Mouse (Mus musculus): ENCODE data around the gene Plekha1. TPM values are rescaled to one million over a fixed set of nuclear protein-coding genes. Genes with fewer than 3 reads are reported as not detected.

Plekha1 gene
- polyA plus RNA-seq, 1 experiment from 2014 or later, result 91.6 TPM

GRCm38 (mm10) chr7:130903505-130904074 lies 38.0 kb downstream of the Plekha1 start:
- H3K9me3 ChIP-seq (ENCODE audit: low read length), result no peaks in the 10 kb centered on the region
- peaks cover 31% of the 10 kb centered on the region for H3K36me3 ChIP-seq (ENCODE audit: insufficient read depth, low read length)
- no peak overlapping the region for H3K9ac ChIP-seq (replicated peaks; ENCODE audit: low read length)
- H3K4me2 ChIP-seq (replicated peaks; ENCODE audit: low read depth, low read length), result no peak overlapping the region
- WGBS, result 78% methylated on average over 16 of the region's 16 CpGs
- no peak overlapping the region for H3K4me3 ChIP-seq (ENCODE audit: low read length)
- no peak for ATAC-seq (ENCODE audit: low FRiP score, low TSS enrichment)
- H3K27ac ChIP-seq (ENCODE audit: low read length), result no peak overlapping the region
- H3K27me3 ChIP-seq (ENCODE audit: insufficient read depth, low read length), result no peaks in the 10 kb centered on the region
- no peaks in the 10 kb centered on the region for H3K4me1 ChIP-seq (ENCODE audit: insufficient read depth, low read length)

GRCm38 (mm10) chr7:130904571-130905365 lies 39.2 kb downstream of the Plekha1 start:
- H3K9me3 ChIP-seq (ENCODE audit: low read length), result no peaks in the 10 kb centered on the region
- no peak overlapping the region for H3K4me2 ChIP-seq (replicated peaks; ENCODE audit: low read depth, low read length)
- H3K36me3 ChIP-seq (ENCODE audit: insufficient read depth, low read length), result peaks cover 32% of the 10 kb centered on the region
- ATAC-seq (ENCODE audit: low FRiP score, low TSS enrichment), result no peak
- no peak overlapping the region for H3K4me3 ChIP-seq (ENCODE audit: low read length)
- H3K4me1 ChIP-seq (ENCODE audit: insufficient read depth, low read length), result no peaks in the 10 kb centered on the region
- no peak overlapping the region for H3K27ac ChIP-seq (ENCODE audit: low read length)
- H3K9ac ChIP-seq (replicated peaks; ENCODE audit: low read length), result no peak overlapping the region
- H3K27me3 ChIP-seq (ENCODE audit: insufficient read depth, low read length), result no peaks in the 10 kb centered on the region
- 84% methylated on average over 13 of the region's 13 CpGs for WGBS

DNA sequence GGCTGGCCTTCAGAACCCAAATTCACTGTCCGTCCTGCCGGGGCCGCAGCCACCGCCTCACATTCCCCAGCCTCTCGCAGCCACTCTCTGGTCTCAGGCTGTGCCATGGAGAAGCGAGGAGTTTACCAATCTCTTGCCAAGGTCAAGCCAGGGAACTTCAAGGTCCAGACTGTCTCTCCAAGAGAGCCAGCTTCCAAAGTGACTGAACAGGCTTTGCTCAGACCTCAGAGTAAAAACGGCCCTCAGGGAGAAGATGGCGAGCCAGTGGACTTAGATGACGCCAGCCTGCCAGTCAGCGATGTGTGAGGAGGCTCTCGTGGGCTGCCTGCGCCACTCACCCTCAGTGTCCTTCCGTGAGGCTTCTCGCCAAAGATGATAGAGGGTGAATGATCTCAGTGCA lies 45.3 kb downstream of the Plekha1 start:
- Histone ChIP-seq H3K27ac (ENCODE audit: low read length) (no peak overlapping the region), H3K4me3 (ENCODE audit: low read length) (no peak overlapping the region), H3K9ac (replicated peaks; ENCODE audit: low read length) (no peak overlapping the region), H3K4me2 (replicated peaks; ENCODE audit: low read depth, low read length) (no peak overlapping the region), H3K36me3 (ENCODE audit: insufficient read depth, low read length) (peaks cover 34% of the 10 kb centered on the region), H3K27me3 (ENCODE audit: insufficient read depth, low read length) (no peaks in the 10 kb centered on the region), H3K9me3 (ENCODE audit: low read length) (no peaks in the 10 kb centered on the region), H3K4me1 (ENCODE audit: insufficient read depth, low read length) (no peaks in the 10 kb centered on the region)
- WGBS, result 87% methylated on average over 14 of the region's 14 CpGs
- ATAC-seq (ENCODE audit: low FRiP score, low TSS enrichment), result no peak

GRCm38 (mm10) chr7:130914693-130915363 lies 49.3 kb downstream of the Plekha1 start:
- 42% methylated on average over 5 of the region's 5 CpGs for WGBS
- no peak overlapping the region for H3K4me3 ChIP-seq (ENCODE audit: low read length)
- H3K4me2 ChIP-seq (replicated peaks; ENCODE audit: low read depth, low read length), result no peak overlapping the region
- H3K27ac ChIP-seq (ENCODE audit: low read length), result no peak overlapping the region
- H3K36me3 ChIP-seq (ENCODE audit: insufficient read depth, low read length), result peaks cover 21% of the 10 kb centered on the region
- ATAC-seq (ENCODE audit: low FRiP score, low TSS enrichment), result no peak
- no peaks in the 10 kb centered on the region for H3K9me3 ChIP-seq (ENCODE audit: low read length)
- no peaks in the 10 kb centered on the region for H3K4me1 ChIP-seq (ENCODE audit: insufficient read depth, low read length)
- H3K27me3 ChIP-seq (ENCODE audit: insufficient read depth, low read length), result no peaks in the 10 kb centered on the region
- no peak overlapping the region for H3K9ac ChIP-seq (replicated peaks; ENCODE audit: low read length)

DNA sequence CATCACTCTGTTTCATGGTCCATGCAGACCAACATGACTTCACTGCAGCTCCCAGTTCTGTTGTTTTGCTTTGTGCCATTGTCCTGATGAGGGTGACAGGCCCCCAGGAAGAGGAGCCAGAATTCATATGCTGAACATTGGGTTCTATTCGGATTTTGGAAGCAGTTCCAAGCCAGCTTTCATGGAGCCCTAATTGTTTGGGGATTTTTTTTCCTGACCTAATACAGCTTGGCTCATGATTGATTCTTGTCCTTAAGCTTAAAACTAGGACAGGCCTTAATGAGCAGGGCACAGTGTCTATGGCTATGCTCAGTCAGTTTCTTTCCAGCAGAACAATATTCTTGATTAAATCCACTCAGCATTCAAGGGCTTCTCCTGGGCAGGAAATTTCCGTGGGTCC lies 52.7 kb downstream of the Plekha1 start:
- ATAC-seq (ENCODE audit: low FRiP score, low TSS enrichment), result no peak
- 72% methylated on average over 2 of the region's 2 CpGs for WGBS
- no peak overlapping the region for H3K9ac ChIP-seq (replicated peaks; ENCODE audit: low read length)

DNA sequence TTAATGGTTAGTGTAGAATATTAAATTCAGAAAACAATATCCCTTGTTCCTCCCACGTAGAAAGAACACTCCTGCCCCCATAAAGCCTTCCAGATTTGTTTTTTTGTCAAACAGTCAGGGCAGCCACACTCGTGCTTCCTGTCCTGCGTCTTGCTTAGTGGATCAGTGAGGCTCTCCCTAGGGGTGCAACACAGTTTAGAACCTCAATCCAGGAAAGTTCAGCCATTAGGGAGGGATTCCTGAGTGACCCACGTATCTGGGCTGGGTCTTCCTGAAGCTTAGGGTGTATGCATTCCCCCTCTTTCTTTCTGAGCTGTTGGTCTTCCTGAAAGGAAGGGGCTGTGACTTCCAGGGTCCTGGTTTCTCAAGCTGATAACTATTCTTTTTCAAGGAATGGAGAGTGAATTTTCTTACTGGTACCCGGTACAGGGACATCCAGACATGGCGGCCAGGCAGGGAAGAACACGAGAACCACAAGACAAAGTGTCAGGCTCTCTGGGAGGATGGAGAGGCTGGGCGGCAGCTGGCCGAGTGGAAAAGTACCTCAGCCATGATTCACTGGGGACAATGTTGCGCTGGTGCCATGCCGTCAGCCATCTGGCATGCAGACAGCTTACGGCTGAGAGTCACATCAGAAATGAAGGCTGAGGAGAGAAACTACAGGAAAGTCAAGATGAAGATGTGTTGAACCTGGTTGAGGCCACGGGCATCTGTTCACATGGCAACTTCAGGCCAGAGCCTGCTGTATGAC lies 57.6 kb downstream of the Plekha1 start:
- Histone ChIP-seq H3K27me3 (ENCODE audit: insufficient read depth, low read length) (no peaks in the 10 kb centered on the region), H3K9ac (replicated peaks; ENCODE audit: low read length) (no peak overlapping the region), H3K36me3 (ENCODE audit: insufficient read depth, low read length) (no peaks in the 10 kb centered on the region), H3K4me3 (ENCODE audit: low read length) (no peak overlapping the region), H3K4me2 (replicated peaks; ENCODE audit: low read depth, low read length) (no peak overlapping the region), H3K27ac (ENCODE audit: low read length) (no peak overlapping the region), H3K4me1 (ENCODE audit: insufficient read depth, low read length) (no peaks in the 10 kb centered on the region), H3K9me3 (ENCODE audit: low read length) (no peaks in the 10 kb centered on the region)
- ATAC-seq (ENCODE audit: low FRiP score, low TSS enrichment), result no peak
- 64% methylated on average over 13 of the region's 13 CpGs for WGBS

More for the DNA sequence above, 52.7 kb downstream of the Plekha1 start:
- no peaks in the 10 kb centered on the region for H3K4me1 ChIP-seq (ENCODE audit: insufficient read depth, low read length)
- no peak overlapping the region for H3K4me2 ChIP-seq (replicated peaks; ENCODE audit: low read depth, low read length)
- no peaks in the 10 kb centered on the region for H3K9me3 ChIP-seq (ENCODE audit: low read length)
- H3K27ac ChIP-seq (ENCODE audit: low read length), result no peak overlapping the region
- no peak overlapping the region for H3K4me3 ChIP-seq (ENCODE audit: low read length)
- peaks cover 4% of the 10 kb centered on the region; the same call in 1 of the 2 replicates for H3K36me3 ChIP-seq (ENCODE audit: insufficient read depth, low read length)
- H3K27me3 ChIP-seq (ENCODE audit: insufficient read depth, low read length), result no peaks in the 10 kb centered on the region

GRCm38 (mm10) chr7:130930401-130930800 lies 64.8 kb downstream of the Plekha1 start:
- Histone ChIP-seq H3K27ac (ENCODE audit: low read length) (no peak overlapping the region), H3K4me1 (ENCODE audit: insufficient read depth, low read length) (0 out of 2 replicates have a peak, but pooled peaks cover 1% of the 10 kb centered on the region), H3K36me3 (ENCODE audit: insufficient read depth, low read length) (no peaks in the 10 kb centered on the region), H3K4me3 (ENCODE audit: low read length) (no peak overlapping the region), H3K4me2 (replicated peaks; ENCODE audit: low read depth, low read length) (no peak overlapping the region), H3K9ac (replicated peaks; ENCODE audit: low read length) (no peak overlapping the region), H3K9me3 (ENCODE audit: low read length) (peaks cover 3% of the 10 kb centered on the region; the same call in 1 of the 2 replicates), H3K27me3 (ENCODE audit: insufficient read depth, low read length) (peaks cover 29% of the 10 kb centered on the region)
- no peak for ATAC-seq (ENCODE audit: low FRiP score, low TSS enrichment)
- WGBS, result 69% methylated on average over 3 of the region's 3 CpGs

DNA sequence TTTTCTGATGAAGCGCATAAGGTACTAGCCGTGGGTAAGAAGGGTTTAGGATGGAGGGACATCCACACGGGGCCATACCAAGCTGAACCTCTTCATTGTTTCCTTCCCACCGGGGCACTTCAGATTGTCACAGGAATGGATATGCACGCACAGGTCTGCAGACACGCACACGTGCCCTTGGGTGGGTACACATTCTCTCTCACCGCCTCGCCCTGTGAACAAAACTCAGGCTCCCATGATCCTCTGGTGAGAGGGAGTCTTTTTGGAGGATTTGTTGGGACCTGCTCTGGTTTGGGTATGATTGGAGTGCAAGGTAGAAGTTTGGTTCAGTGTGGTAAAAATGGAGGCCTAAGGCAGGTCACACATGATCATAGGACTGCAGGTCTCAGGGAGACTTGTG lies 67.4 kb downstream of the Plekha1 start:
- ATAC-seq (ENCODE audit: low FRiP score, low TSS enrichment), result no peak
- Histone ChIP-seq H3K4me3 (ENCODE audit: low read length) (no peak overlapping the region), H3K4me2 (replicated peaks; ENCODE audit: low read depth, low read length) (no peak overlapping the region), H3K9ac (replicated peaks; ENCODE audit: low read length) (no peak overlapping the region), H3K4me1 (ENCODE audit: insufficient read depth, low read length) (peaks cover 18% of the 10 kb centered on the region; the same call in 1 of the 2 replicates), H3K36me3 (ENCODE audit: insufficient read depth, low read length) (no peaks in the 10 kb centered on the region), H3K27me3 (ENCODE audit: insufficient read depth, low read length) (peaks cover 54% of the 10 kb centered on the region), H3K9me3 (ENCODE audit: low read length) (peaks cover 3% of the 10 kb centered on the region; the same call in 1 of the 2 replicates), H3K27ac (ENCODE audit: low read length) (no peak overlapping the region)
- WGBS, result 87% methylated on average over 9 of the region's 9 CpGs

GRCm38 (mm10) chr7:130934654-130935053 lies 69.1 kb downstream of the Plekha1 start:
- no peak overlapping the region for H3K27ac ChIP-seq (ENCODE audit: low read length)
- WGBS, result 85% methylated on average over 4 of the region's 4 CpGs

More at GRCm38 (mm10) chr7:130934654-130935053, 69.1 kb downstream of the Plekha1 start:
- H3K9me3 ChIP-seq (ENCODE audit: low read length), result peaks cover 3% of the 10 kb centered on the region; the same call in 1 of the 2 replicates
- no peak overlapping the region for H3K4me2 ChIP-seq (replicated peaks; ENCODE audit: low read depth, low read length)
- H3K4me1 ChIP-seq (ENCODE audit: insufficient read depth, low read length), result peaks cover 18% of the 10 kb centered on the region; the same call in 1 of the 2 replicates
- H3K27me3 ChIP-seq (ENCODE audit: insufficient read depth, low read length), result peaks cover 67% of the 10 kb centered on the region
- no peaks in the 10 kb centered on the region for H3K36me3 ChIP-seq (ENCODE audit: insufficient read depth, low read length)
- H3K9ac ChIP-seq (replicated peaks; ENCODE audit: low read length), result no peak overlapping the region
- ATAC-seq (ENCODE audit: low FRiP score, low TSS enrichment), result no peak
- no peak overlapping the region for H3K4me3 ChIP-seq (ENCODE audit: low read length)
